Mouse (Mus musculus) neural tube, embryonic 14.5 days (tissue): ENCODE measurements around the gene Klhdc8a. TPM values are rescaled to one million over a fixed set of nuclear protein-coding genes. Genes with fewer than 3 reads are reported as not detected.
A peak's percentile ranks its signal among the peaks of the same experiment; 100 is the strongest.

Experiments used
- ATAC-seq: fragments of 200-750 bp; cut with Nextera tagmentation; 2 replicates; pipeline ENCODE4 v1.8.0; 2017; ENCODE audit warnings: low read depth, mild to moderate bottlenecking, moderate TSS enrichment, moderate library complexity
- H3K27ac ChIP-seq: fragments of 300-500 bp; sonication (generic); 2 replicates; pipeline ENCODE4 v1.5.1; 2014; ENCODE audit warnings: low read depth, mild to moderate bottlenecking, control low read depth, low read length, moderate library complexity, mixed read lengths
- H3K27me3 ChIP-seq: fragments of 300-500 bp; sonication (generic); 2 replicates; pipeline ENCODE4 v1.6.1; 2014; ENCODE audit warnings: low read length; ENCODE audit not compliant: control insufficient read depth, insufficient read depth
- H3K36me3 ChIP-seq: fragments of 300-500 bp; sonication (generic); 2 replicates; pipeline ENCODE4 v1.6.1; 2014; ENCODE audit warnings: low read length, mixed read lengths; ENCODE audit not compliant: control insufficient read depth, insufficient read depth
- H3K4me1 ChIP-seq: fragments of 300-500 bp; sonication (generic); 2 replicates; pipeline ENCODE4 v1.6.1; 2014; ENCODE audit warnings: low read length; ENCODE audit not compliant: control insufficient read depth, insufficient read depth
- H3K4me2 ChIP-seq: fragments of 300-500 bp; sonication (generic); 2 replicates; pipeline ENCODE4 v1.6.1; 2014; ENCODE audit warnings: mild to moderate bottlenecking, low read depth, low read length, control low read depth
- H3K4me3 ChIP-seq: fragments of 300-500 bp; sonication (generic); 2 replicates; pipeline ENCODE4 v1.5.1; 2014; ENCODE audit warnings: low read depth, low read length, control low read depth, mixed read lengths
- H3K9ac ChIP-seq: fragments of 300-500 bp; sonication (generic); replicated peaks from 2 replicates; pipeline ENCODE4 v1.6.1; 2014; ENCODE audit warnings: low read depth, mild to moderate bottlenecking, control low read depth, low read length, mixed read lengths
- H3K9me3 ChIP-seq: fragments of 300-500 bp; sonication (generic); 2 replicates; pipeline ENCODE4 v1.6.1; 2016; ENCODE audit warnings: low read length; ENCODE audit not compliant: control insufficient read depth
- WGBS: fragments of 180-500 bp; shearing (Covaris S2); extraction: QIAGEN DNeasy Blood & Tissue Kit; methylation state at CpG from one replicate; pipeline ENCODE4 v1.1.7; 2014; 5-methylcytosine and 5-hydroxymethylcytosine counted together
- polyA plus RNA-seq: library from polyadenylated mRNA; unstranded; fragments of >200 nt; fragmentation: Nextera tagmentation; extraction: Ambion mirVana; gene quantifications from 2 replicates; pipeline ENCODE4 v1.2.1, GENCODE M21; 2014

The Klhdc8a gene
- polyA plus RNA-seq, 1 experiment from 2014 or later, result 8.4 TPM

GRCm38 (mm10) chr1:132286735-132287134 lies 11.7 kb upstream of the Klhdc8a start:
- Histone ChIP-seq H3K27me3 (no peaks in the 10 kb centered on the region), H3K27ac (no peak overlapping the region), H3K9me3 (no peaks in the 10 kb centered on the region), H3K9ac (no peak overlapping the region), H3K36me3 (no peaks in the 10 kb centered on the region), H3K4me3 (no peak overlapping the region), H3K4me2 (no peak overlapping the region), H3K4me1 (peaks cover 22% of the 10 kb centered on the region)
- 91% methylated on average over 1 of the region's 1 CpGs for WGBS
- ATAC-seq, result no peak

- no peak for ATAC-seq
- no peaks in the 10 kb centered on the region for H3K27me3 ChIP-seq
- no peaks in the 10 kb centered on the region for H3K36me3 ChIP-seq
- 64% methylated on average over 2 of the region's 2 CpGs for WGBS
- no peak overlapping the region for H3K27ac ChIP-seq
- H3K4me2 ChIP-seq, result no peak overlapping the region
- H3K4me1 ChIP-seq, result peaks cover 25% of the 10 kb centered on the region
- no peaks in the 10 kb centered on the region for H3K9me3 ChIP-seq
- H3K4me3 ChIP-seq, result no peak overlapping the region
- H3K9ac ChIP-seq, result no peak overlapping the region
These were observed 11.0 kb upstream of the Klhdc8a start for GRCm38 (mm10) chr1:132287445-132287844.

GRCm38 (mm10) chr1:132287991-132288451 lies 10.4 kb upstream of the Klhdc8a start:
- H3K27me3 ChIP-seq, result no peaks in the 10 kb centered on the region
- H3K9me3 ChIP-seq, result no peaks in the 10 kb centered on the region
- ATAC-seq, result peak; percentile 35; the same call in 1 of the 2 replicates
- H3K4me2 ChIP-seq, result no peak overlapping the region
- no peak overlapping the region for H3K27ac ChIP-seq
- H3K36me3 ChIP-seq, result no peaks in the 10 kb centered on the region
- H3K9ac ChIP-seq, result no peak overlapping the region
- peaks cover 19% of the 10 kb centered on the region for H3K4me1 ChIP-seq
- no peak overlapping the region for H3K4me3 ChIP-seq
- WGBS, result 7% methylated on average over 11 of the region's 11 CpGs

- no peak overlapping the region for H3K9ac ChIP-seq
These were observed 8.5 kb upstream of the Klhdc8a start for GRCm38 (mm10) chr1:132289965-132290364.

GRCm38 (mm10) chr1:132290921-132291675 lies 7.3 kb upstream of the Klhdc8a start:
- no peak overlapping the region for H3K4me3 ChIP-seq
- 0 out of 2 replicates have a peak overlapping the region, but pooled peaks have one; percentile 18 for H3K27ac ChIP-seq
- H3K4me2 ChIP-seq, result no peak overlapping the region
- no peaks in the 10 kb centered on the region for H3K9me3 ChIP-seq
- H3K27me3 ChIP-seq, result no peaks in the 10 kb centered on the region
- peak; percentile 7; the same call in 1 of the 2 replicates for ATAC-seq
- 24% methylated on average over 11 of the region's 11 CpGs for WGBS
- H3K4me1 ChIP-seq, result peaks cover 15% of the 10 kb centered on the region
- H3K36me3 ChIP-seq, result no peaks in the 10 kb centered on the region
- H3K9ac ChIP-seq, result no peak overlapping the region

More at GRCm38 (mm10) chr1:132289965-132290364, 8.5 kb upstream of the Klhdc8a start:
- 49% methylated on average over 6 of the region's 6 CpGs for WGBS
- Histone ChIP-seq H3K27ac (no peak overlapping the region), H3K36me3 (no peaks in the 10 kb centered on the region), H3K4me3 (no peak overlapping the region), H3K27me3 (no peaks in the 10 kb centered on the region), H3K4me2 (no peak overlapping the region), H3K4me1 (peaks cover 15% of the 10 kb centered on the region), H3K9me3 (no peaks in the 10 kb centered on the region)
- no peak for ATAC-seq

GRCm38 (mm10) chr1:132291706-132292105 lies 6.7 kb upstream of the Klhdc8a start:
- Histone ChIP-seq H3K9me3 (no peaks in the 10 kb centered on the region), H3K9ac (no peak overlapping the region), H3K4me3 (no peak overlapping the region), H3K4me1 (peaks cover 15% of the 10 kb centered on the region), H3K4me2 (no peak overlapping the region), H3K27ac (no peak overlapping the region), H3K27me3 (no peaks in the 10 kb centered on the region), H3K36me3 (no peaks in the 10 kb centered on the region)
- 26% methylated on average over 4 of the region's 4 CpGs for WGBS
- peak; percentile 26; the same call in 1 of the 2 replicates for ATAC-seq

GRCm38 (mm10) chr1:132292318-132293129 lies 5.9 kb upstream of the Klhdc8a start:
- Histone ChIP-seq H3K27ac (0 out of 2 replicates have a peak overlapping the region, but pooled peaks have one; percentile 39), H3K9ac (no peak overlapping the region), H3K36me3 (no peaks in the 10 kb centered on the region), H3K4me2 (no peak overlapping the region), H3K4me3 (no peak overlapping the region), H3K9me3 (no peaks in the 10 kb centered on the region), H3K27me3 (no peaks in the 10 kb centered on the region), H3K4me1 (peaks cover 15% of the 10 kb centered on the region)
- 34% methylated on average over 21 of the region's 21 CpGs for WGBS
- no peak for ATAC-seq

GRCm38 (mm10) chr1:132295506-132295905 lies 2.9 kb upstream of the Klhdc8a start:
- no peak overlapping the region for H3K4me3 ChIP-seq
- no peaks in the 10 kb centered on the region for H3K36me3 ChIP-seq
- no peaks in the 10 kb centered on the region for H3K9me3 ChIP-seq
- no peak overlapping the region for H3K27ac ChIP-seq
- H3K9ac ChIP-seq, result 0 out of 2 replicates have a peak overlapping the region, but pooled peaks have one; percentile 7
- H3K27me3 ChIP-seq, result no peaks in the 10 kb centered on the region
- ATAC-seq, result no peak
- no peak overlapping the region for H3K4me2 ChIP-seq
- peaks cover 20% of the 10 kb centered on the region for H3K4me1 ChIP-seq
- WGBS, result 74% methylated on average over 7 of the region's 7 CpGs

GRCm38 (mm10) chr1:132296051-132296450 lies 2.4 kb upstream of the Klhdc8a start:
- 70% methylated on average over 3 of the region's 3 CpGs for WGBS
- H3K4me1 ChIP-seq, result peaks cover 20% of the 10 kb centered on the region
- no peak overlapping the region for H3K27ac ChIP-seq
- H3K36me3 ChIP-seq, result no peaks in the 10 kb centered on the region
- no peak overlapping the region for H3K9ac ChIP-seq
- H3K4me2 ChIP-seq, result no peak overlapping the region
- no peaks in the 10 kb centered on the region for H3K27me3 ChIP-seq
- no peaks in the 10 kb centered on the region for H3K9me3 ChIP-seq
- H3K4me3 ChIP-seq, result no peak overlapping the region
- no peak for ATAC-seq
